Mouse (Mus musculus) lung, postnatal 14 days (tissue): ENCODE results near the gene Gba2.
A peak's percentile ranks its signal among the peaks of the same experiment; 100 is the strongest.
"Not testable (repeated sequence)": the region's sequence is repeated elsewhere in the genome, so short reads cannot be mapped to it uniquely, and the experiment has no call there.

Source experiments
- DNase-seq: peaks from one replicate; pipeline ENCODE4 v3.0.0; 2021

Gene Gba2

DNA sequence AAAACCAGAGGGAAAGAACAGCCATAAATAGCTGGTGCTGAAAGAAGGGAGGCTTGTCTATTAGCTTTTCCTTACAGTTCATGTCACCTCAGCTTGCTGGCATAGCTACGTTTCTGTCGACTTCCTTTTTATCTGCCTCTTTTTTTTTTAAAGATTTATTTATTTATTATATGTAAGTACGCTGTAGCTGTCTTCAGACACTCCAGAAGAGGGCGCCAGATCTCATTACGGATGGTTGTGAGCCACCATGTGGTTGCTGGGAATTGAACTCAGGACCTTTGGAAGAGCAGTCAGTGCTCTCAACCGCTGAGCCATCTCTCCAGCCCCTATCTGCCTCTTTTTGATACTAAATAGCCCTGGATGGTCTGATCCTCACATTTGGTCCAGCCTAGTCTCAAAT, 26.8 kb downstream of the Gba2 start:
- not testable (repeated sequence) for DNase-seq

DNA sequence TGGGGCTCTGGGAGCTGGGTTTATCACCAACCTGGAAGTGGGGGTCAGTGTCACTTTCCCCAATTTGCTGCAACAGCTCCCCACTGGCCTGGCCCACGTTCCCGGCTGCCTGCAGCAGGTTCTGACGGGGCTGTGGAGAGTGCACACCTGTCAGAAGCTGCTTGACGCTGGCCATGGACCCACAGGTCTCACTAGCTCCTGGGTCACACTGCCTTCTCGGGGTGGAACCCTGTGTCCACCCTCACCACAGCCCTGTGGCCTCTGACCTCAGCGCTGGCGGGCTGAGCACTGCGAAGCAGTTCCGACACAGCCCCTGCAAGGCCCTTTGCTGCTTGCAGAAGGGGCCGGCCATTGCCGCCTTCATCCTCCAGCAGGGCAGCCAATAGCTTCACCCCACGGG, 29.6 kb downstream of the Gba2 start:
- DNase-seq = no peak

DNA sequence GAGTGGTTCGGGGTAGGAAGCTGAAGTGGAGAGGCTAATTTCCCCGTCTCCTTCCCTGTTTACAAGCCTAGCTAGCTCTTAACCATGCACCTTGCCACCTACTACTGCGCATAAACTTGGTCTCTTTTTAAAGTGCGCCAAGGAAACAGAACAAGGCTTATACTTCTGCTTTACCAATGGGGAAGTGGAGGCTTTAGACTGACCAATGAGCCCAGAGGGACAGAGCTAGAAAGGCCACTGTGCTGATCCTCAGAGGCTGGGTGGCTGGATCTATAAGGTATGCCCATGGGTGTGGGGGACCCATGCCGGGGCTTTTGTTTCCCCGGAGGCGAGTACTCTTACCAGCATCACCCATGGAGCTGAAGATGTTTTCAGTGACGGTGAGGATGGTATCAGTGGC, 31.5 kb downstream of the Gba2 start:
- DNase-seq = no peak

DNA sequence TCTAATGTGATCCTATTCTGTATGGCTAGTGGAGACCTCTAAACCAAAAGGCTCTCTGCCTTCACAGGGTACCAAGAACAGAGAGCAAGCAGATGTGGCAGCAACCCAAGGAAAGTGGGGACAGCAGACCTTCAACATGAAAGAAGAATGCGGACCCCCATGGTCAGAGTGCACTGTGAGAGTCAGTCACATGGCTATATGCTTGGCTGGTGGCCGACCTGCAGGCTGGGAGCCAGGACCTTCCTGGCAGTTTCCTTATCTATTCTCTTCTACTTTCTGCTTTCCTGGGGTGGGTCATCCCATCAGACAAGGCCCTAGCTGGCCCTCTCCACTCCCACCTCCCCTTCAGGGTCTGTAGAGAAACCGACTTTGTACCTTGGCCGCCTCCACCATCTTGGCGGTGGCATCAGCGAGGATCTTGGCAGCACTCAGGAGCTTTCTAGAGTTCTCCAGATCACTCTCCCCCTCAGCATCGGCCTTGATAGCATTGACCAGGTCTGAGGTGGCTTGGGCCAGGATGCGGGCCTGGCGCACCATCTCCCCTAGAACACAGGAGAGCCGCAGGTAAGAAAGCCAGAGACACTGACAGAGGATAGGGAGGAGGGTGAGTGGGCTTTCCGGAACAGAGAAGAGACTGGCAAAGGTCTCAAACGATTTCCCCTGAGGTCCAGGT, 32.2 kb downstream of the Gba2 start:
- no peak for DNase-seq

DNA sequence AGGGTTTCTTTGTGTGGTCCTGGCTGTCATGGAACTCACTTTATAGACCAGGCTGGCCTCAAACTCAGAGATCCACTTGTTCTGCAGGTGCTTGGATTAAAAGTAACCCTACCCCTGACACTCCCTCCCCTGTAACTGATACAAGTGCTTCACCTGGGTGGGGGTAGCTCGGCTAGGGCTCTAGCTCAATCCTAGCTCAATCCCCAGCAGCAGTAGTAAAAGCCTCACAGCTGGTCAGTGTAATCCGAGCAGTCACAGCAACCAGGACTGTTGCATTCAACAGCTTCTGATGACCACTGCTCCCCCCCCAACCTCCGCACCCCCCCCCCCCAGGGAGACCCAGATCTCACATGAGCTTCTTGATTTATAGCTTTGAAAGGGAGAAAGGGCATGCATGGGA, 36.6 kb downstream of the Gba2 start:
- no peak for DNase-seq

DNA sequence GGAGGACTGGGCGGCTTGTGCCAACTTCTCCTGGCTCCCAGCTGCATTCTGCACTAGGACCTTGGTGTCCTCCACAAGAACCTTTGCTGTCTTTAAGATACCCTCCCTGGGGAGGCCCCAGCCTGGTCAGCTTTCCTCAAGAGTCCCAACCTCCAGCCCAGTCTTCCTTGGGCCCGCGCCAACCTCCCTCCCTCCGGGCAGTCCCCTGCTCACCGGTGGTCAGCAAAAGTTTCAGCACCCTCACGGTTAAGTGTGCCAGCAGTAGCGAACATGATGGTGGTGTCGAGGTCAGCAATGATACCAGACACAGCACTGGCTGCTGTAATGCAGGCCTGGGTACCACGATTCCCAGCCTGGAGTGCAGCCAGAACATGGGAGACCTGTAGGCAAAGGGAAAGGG, 42.6 kb downstream of the Gba2 start:
- DNase-seq = no peak

DNA sequence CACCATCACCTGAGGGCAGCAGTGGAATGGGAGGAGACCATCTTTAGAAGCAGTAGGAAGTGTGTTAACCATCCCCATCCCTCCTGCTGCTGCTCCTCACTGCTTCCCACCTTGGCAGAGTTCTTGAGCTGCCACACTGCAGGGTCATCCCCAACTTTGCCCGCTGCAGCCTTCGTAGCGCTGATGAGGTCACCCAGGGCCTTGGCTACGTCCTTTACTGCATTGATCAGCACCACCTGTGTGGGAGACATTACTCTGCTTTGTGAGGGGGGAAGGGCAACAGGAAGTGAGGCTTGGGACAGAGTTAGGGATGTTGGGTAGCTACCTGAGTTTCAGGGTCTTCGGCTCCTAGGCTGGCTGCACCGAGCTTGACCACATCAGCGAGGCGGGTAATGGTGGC, 43.0 kb downstream of the Gba2 start:
- no peak for DNase-seq

DNA sequence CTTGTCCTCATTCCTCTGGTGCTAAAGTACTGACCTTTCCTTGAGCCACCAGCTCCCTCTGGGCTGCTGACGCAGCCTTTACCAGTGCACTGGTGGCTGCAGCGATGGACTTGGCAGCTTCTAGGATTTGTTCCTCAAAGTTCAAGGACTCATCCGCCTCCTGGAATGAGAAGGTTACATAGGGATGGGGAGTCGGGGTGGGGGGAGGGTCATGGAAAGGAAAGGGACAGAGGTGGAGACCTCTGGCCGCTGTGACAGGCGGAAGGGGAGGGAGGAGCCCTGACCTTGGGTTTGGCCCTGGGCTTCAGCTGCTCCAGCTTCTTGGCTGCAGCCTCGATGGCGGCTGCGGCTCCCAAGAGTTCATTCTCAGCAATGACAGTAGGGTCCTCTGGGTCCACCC, 45.4 kb downstream of the Gba2 start:
- DNase-seq = no peak

DNA sequence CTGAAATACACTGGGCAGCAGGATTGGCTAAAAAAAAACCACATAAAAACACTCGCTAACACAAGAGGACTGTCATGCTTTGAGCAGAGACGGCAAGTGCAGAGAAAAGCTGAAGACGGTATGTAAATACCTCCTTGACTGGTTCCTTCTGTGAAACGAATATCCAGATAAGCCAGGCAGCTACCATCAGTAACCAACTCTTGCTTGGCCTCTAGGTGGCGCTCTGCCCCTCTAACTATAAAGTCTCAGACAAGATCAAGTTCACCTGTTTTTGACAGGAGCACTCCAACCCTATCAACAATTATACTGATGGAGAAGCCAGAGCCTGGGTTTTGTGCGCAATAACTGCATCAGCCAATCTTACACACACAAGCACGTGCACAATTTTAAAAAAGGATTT, 48.1 kb downstream of the Gba2 start:
- DNase-seq = peak; percentile 85

DNA sequence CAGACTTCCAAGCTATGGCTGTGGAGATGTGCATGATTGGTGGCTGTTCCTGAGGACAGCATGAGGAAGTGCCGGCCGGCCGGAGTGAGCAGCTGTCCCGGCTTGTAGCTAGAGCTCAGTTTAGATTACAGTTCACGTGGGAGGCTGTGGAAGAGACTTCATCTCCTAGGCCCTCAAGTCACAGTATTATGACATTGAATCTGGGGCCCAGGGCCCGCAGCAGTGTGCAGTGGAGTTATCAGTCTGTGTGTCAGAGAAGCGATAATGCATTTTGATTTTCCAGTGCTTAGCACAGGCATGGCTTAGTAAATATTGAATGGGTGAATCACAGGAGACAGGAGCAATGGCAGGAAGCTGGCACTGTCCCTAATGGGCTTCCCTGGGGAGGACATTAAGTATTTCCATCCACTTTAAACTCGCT, 48.6 kb downstream of the Gba2 start:
- no peak for DNase-seq

DNA sequence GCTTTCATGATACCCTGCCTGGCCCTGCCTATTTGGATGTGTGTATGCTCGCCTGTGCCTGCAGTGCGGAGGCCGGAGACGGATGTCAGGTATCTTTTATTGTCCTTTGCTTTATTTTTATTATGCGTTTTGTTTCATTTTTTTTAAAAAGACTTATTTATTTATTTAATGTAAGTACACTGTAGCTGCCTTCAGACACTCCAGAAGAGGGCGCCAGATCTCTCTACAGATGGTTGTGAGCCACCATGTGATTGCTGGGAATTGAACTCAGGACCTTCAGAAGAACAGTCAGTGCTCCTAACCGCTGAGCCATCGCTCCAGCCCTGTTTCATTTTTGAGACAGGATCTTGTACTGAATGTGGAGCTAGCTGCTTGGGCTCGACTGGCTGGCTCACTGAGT, 50.2 kb downstream of the Gba2 start:
- no peak for DNase-seq

DNA sequence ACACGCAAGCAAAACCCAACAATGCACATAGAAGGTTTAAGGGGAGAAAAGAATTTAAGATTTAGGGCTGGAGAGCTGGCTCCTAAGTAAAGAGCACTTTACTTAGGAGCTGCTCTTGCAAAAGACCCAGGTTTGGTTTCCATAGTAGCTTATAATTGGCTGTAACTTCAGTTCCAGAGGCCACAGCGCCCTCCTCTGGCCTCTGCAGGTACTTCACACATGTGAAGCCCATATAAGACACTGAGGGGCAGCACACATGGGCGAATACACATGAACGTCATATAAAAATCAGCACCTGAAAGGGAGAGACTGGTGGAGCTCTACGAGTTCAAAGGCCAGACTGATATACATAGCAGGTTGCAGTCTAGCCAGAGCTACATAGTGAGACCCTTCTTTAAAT, 50.8 kb downstream of the Gba2 start:
- DNase-seq = no peak

DNA sequence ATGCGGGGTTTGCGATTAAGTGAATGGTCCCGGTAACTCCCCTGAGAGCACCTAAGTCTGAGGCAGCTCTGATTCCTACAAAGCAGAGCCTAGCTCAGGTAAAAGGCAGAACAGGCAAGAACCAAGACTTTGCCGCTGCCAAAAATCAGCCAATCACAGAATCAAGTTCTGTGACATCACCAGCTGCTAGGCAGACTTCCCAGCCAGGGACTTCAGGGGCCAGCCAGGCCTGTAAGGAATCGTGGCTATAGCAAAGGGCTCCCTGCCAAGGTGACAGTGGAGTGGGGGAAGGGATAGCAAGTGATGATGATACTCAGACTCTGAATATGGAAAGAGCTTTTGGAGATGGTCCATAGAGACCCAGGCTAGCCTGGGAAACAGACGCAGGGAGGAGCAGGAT, 58.7 kb downstream of the Gba2 start:
- DNase-seq = peak; percentile 95

DNA sequence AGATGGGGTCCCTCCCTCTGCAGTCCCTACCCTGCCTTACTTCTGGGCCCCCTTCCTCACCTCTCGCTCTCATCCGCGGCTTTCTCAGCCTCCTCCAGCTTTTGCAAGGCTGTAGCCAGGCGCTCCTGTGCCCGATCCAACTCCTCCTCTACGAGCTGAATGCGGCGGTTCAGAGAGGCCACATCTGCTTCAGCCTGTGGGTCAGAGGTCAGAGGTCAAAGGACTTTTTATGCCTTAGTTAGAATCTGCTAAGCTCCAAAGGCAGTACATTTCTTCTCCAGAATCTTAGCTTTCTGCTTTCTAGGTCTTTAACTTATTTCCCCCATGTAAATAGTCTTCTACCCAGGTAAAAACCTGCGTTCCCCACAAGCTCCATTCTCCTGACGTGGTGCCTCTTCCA, 59.1 kb downstream of the Gba2 start:
- DNase-seq = no peak
